Mouse (Mus musculus) forebrain, embryonic 13.5 days (tissue): ENCODE measurements around the gene Cd47. TPM values are rescaled to one million over a fixed set of nuclear protein-coding genes. Genes with fewer than 3 reads are reported as not detected.
A peak's percentile ranks its signal among the peaks of the same experiment; 100 is the strongest.

ENCODE experiments used
- ATAC-seq: fragments of 200-750 bp; cut with Nextera tagmentation; 2 replicates; pipeline ENCODE4 v1.8.0; 2017
- H3K27ac ChIP-seq: fragments of 300-500 bp; sonication (generic); 2 replicates; pipeline ENCODE4 v1.5.1; 2015; ENCODE audit warnings: inconsistent platforms, mild to moderate bottlenecking, moderate library complexity
- H3K27me3 ChIP-seq: fragments of 300-500 bp; sonication (generic); 2 replicates; pipeline ENCODE4 v1.6.1; 2015; ENCODE audit warnings: mild to moderate bottlenecking, inconsistent platforms
- H3K36me3 ChIP-seq: fragments of 300-500 bp; sonication (generic); 2 replicates; pipeline ENCODE4 v1.6.1; 2015; ENCODE audit warnings: mild to moderate bottlenecking, inconsistent platforms; ENCODE audit not compliant: poor library complexity, severe bottlenecking
- H3K4me1 ChIP-seq: fragments of 300-500 bp; sonication (generic); 2 replicates; pipeline ENCODE4 v1.6.1; 2015; ENCODE audit warnings: inconsistent platforms
- H3K4me2 ChIP-seq: fragments of 300-500 bp; sonication (generic); 2 replicates; pipeline ENCODE4 v1.6.1; 2015; ENCODE audit warnings: inconsistent platforms, mild to moderate bottlenecking, moderate library complexity
- H3K4me3 ChIP-seq: fragments of 300-500 bp; sonication (generic); 2 replicates; pipeline ENCODE4 v1.5.1; 2015; ENCODE audit warnings: mild to moderate bottlenecking, inconsistent platforms
- H3K9ac ChIP-seq: fragments of 300-500 bp; sonication (generic); 2 replicates; pipeline ENCODE4 v1.6.1; 2015; ENCODE audit warnings: mild to moderate bottlenecking, inconsistent platforms
- H3K9me3 ChIP-seq: fragments of 300-500 bp; sonication (generic); replicated peaks from 2 replicates; pipeline ENCODE4 v1.6.1; 2016; ENCODE audit warnings: inconsistent platforms
- WGBS: fragments of 180-500 bp; shearing (Covaris S2); methylation state at CpG from one replicate; pipeline ENCODE4 v1.1.7; 2015; 5-methylcytosine and 5-hydroxymethylcytosine counted together
- polyA plus RNA-seq: library from polyadenylated mRNA; unstranded; fragments of >200 nt; fragmentation: Nextera tagmentation; extraction: Ambion mirVana; gene quantifications from 2 replicates; pipeline ENCODE4 v1.2.1, GENCODE M21; 2015

The Cd47 gene
- polyA plus RNA-seq: 72.9 and 80.4 TPM in 2 replicates

DNA sequence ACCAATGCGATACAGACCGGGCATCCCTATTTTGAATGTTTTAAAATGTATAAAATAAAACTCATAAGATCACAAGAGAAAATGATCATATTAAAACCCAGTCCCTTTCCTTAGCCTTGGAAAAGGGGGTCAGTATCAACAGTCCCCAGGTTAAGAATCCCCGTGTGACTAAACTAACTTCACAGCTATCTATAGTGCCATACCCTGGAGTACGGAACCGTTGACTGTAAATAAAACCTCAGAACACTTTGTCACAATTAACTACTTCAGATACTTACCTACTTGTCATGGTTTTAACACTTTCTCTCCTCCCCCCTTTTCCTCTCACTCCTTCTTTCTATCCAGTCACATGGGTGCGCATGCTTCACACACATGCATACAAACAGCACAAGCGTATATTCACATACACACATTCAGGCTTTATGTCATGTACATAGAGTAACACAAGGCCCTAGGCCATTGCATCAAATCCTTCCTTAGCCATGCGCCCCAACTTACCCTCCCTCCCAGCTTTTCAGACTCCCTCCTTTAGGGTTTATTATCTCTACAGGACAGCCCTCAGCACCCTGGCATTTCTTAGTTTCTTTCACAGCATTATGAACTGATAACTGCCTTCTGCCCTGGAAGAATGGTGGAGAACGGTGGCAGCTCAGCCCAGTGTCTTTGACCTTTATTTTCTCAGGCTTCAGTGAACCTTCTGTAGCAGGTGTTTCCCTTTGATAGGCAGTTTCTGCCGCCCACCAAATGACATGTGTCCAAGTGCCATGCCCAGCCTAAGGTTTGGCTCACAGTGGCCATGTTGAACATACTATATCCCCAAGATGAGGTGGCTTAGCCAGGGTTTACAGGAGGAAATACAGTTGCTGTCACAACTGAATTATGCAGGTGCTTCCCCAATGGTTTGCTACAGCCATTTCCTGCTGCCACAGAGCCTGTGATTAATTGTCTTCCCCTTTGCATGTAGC, at the start of gene Cd47:
Gene Cd47, plus strand, starts transcription at position 937 of the 965 bp plus-strand sequence.
- H3K9ac ChIP-seq: no peak within 1 kb of the TSS
- 86% methylated on average over 10 of the region's 10 CpGs for whole genome bisulfite sequencing
- no peak within 1 kb of the TSS for H3K27ac ChIP-seq
- no peak for ATAC-seq
- no peaks in the 10 kb centered on the region for H3K36me3 ChIP-seq
- no peak within 1 kb of the TSS for H3K4me2 ChIP-seq
- no peaks in the 10 kb centered on the region for H3K9me3 ChIP-seq
- H3K27me3 ChIP-seq: no peaks in the 10 kb centered on the region
- peaks cover 15% of the 10 kb centered on the region for H3K4me1 ChIP-seq
- no peak within 1 kb of the TSS for H3K4me3 ChIP-seq

DNA sequence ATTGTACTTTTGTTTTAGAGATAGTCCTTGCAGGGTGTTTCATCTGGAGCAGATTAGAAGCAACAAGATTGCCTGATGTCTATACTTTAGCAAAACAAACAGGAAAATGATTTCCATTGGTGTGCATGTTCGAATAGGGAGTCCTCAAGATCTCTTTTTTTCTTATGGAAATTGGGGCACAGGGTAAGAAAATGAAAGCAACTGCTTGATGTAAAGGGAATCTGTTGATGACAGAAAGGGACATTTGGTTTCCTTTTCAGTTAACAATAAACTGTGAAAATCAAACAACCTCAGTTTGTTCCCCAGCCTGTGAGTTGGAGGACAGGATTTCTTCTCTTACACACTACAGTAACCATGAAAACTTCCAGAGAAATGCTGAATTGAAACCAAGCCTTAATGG, 47.4 kb upstream of the Cd47 start:
- ATAC-seq: no peak; the same call in 1 of the 2 replicates

DNA sequence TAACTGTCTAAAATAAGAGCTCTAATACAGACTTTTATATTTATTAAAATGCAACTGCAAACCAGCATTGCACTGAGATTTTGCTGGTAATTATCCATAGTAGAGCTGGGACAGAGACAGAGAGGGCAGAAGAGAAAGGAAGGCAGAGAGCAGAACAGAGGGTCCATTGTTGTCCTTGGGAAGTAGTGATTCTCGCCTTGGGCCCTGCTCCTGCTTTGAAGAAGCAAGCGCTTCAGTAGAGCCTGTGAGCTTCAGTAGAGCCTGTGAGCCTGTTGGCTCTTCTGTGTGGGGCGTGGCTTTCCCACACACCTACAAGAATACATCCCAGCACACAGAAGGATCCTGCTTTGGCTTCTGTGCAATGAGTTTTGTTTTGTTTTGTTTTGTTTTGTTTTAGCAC, 47.0 kb upstream of the Cd47 start:
- Histone ChIP-seq H3K9ac (no peak overlapping the region), H3K4me2 (no peak overlapping the region), H3K27me3 (no peaks in the 10 kb centered on the region), H3K4me1 (peaks cover 14% of the 10 kb centered on the region), H3K4me3 (no peak overlapping the region), H3K27ac (no peak overlapping the region; the same call in 1 of the 2 replicates), H3K36me3 (no peaks in the 10 kb centered on the region), H3K9me3 (no peaks in the 10 kb centered on the region)
- peak; percentile 71 for ATAC-seq
- 11% methylated on average over 3 of the region's 3 CpGs for WGBS

More for the DNA sequence above, 47.4 kb upstream of the Cd47 start:
- Histone ChIP-seq H3K4me1 (peaks cover 14% of the 10 kb centered on the region), H3K9ac (no peak overlapping the region), H3K4me2 (no peak overlapping the region), H3K4me3 (no peak overlapping the region), H3K36me3 (no peaks in the 10 kb centered on the region), H3K27ac (no peak overlapping the region; the same call in 1 of the 2 replicates), H3K27me3 (no peaks in the 10 kb centered on the region), H3K9me3 (no peaks in the 10 kb centered on the region)
- 27% methylated on average over 1 of the region's 1 CpGs for WGBS

DNA sequence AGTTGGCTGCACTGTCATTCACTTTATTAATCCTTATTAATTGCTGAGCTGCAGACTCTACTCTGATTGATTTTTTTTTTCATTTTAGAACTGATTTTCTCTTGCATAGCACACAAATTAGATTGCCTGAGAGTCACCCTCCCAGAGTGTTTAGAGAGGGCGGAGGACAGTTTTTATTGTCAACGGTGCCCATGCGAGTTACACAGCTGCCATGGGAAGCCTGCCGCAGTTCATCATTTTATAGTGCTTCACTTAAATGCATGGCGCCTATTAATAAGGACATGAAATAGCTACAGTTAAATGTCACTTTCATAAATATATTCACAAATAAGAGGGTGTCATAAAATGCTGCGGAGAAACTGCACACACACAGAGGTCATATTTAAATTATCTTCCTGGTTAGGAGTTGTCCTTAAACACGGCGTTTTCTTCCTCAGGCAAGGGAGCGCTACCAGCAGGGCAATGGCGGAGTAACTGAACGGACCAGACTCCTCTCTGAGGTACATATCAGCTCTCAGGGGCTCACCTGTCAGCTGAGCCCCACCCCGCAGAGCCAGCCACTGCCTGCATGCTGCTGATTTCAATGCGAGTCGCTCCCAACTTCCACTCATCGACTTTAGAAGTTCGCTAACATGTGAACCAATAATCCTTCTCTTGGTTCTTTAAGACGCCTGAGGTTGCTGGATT, 39.7 kb upstream of the Cd47 start:
- Histone ChIP-seq H3K36me3 (peaks cover 7% of the 10 kb centered on the region; the same call in 1 of the 2 replicates), H3K27me3 (no peaks in the 10 kb centered on the region), H3K4me1 (no peaks in the 10 kb centered on the region), H3K4me2 (no peak overlapping the region), H3K27ac (no peak overlapping the region), H3K9ac (no peak overlapping the region), H3K9me3 (no peaks in the 10 kb centered on the region), H3K4me3 (no peak overlapping the region)
- 86% methylated on average over 17 of the region's 17 CpGs for WGBS
- ATAC-seq: no peak

DNA sequence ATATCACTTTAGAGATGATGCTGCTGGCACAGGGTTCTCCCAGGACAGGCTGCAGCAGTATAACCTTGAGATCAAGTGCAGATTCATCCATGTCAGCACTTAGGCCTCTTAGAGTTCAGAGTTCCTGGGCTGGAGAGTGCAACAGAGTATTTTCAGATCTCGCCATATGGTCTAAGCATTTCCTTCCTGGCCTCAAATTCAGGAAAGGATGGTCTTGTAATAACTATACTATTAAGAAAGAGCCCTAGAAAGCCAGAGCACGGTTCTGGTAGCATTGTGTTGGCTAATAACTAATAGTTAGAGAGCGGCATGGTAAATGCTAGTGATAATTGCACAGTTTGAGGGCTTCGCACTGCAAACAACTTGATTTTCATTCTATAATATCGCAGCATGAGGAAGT, 38.4 kb upstream of the Cd47 start:
- Histone ChIP-seq H3K36me3 (peaks cover 7% of the 10 kb centered on the region; the same call in 1 of the 2 replicates), H3K4me3 (no peak overlapping the region), H3K9ac (no peak overlapping the region), H3K9me3 (no peaks in the 10 kb centered on the region), H3K27ac (no peak overlapping the region), H3K4me2 (no peak overlapping the region), H3K4me1 (no peaks in the 10 kb centered on the region), H3K27me3 (no peaks in the 10 kb centered on the region)
- 88% methylated on average over 5 of the region's 5 CpGs for WGBS
- no peak for ATAC-seq

GRCm38 (mm10) chr16:49766326-49766725, 34.0 kb upstream of the Cd47 start:
- H3K9me3 ChIP-seq: no peaks in the 10 kb centered on the region
- H3K27ac ChIP-seq: no peak overlapping the region
- no peak overlapping the region for H3K9ac ChIP-seq
- H3K4me3 ChIP-seq: no peak overlapping the region
- WGBS: 65% methylated on average over 3 of the region's 3 CpGs
- H3K36me3 ChIP-seq: peaks cover 7% of the 10 kb centered on the region; the same call in 1 of the 2 replicates
- no peaks in the 10 kb centered on the region for H3K4me1 ChIP-seq
- no peak overlapping the region for H3K4me2 ChIP-seq
- no peaks in the 10 kb centered on the region for H3K27me3 ChIP-seq
- ATAC-seq: no peak; the same call in 1 of the 2 replicates

DNA sequence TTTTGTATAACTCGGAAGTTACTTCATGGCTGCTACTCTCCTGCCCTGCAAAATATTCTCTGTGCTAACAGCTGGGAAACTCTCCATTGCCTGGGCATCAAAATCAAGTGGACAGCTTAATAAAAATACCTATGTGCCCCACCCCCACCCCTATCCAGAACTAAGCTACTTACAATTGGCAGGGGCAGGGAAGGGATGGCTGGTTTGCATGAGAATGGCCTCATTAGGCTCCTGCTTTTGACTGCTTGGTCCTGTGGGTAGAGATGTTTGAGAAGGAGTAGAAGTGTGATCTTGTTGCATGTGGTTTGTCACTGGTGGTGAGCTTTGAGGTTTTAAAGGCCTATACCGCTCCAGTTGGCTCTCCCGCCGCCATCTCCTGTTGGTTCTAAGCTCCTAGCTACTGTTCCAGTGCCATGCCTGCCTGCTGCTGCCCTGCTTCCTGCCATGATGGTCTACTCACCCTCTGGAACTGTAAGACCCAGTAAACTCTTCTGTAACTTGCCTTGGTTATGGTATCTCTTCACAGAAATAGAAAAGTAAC, 31.8 kb upstream of the Cd47 start:
- no peaks in the 10 kb centered on the region for H3K9me3 ChIP-seq
- H3K4me2 ChIP-seq: no peak overlapping the region
- WGBS: 82% methylated on average over 4 of the region's 4 CpGs
- H3K4me1 ChIP-seq: no peaks in the 10 kb centered on the region
- peaks cover 7% of the 10 kb centered on the region; the same call in 1 of the 2 replicates for H3K36me3 ChIP-seq
- H3K27me3 ChIP-seq: no peaks in the 10 kb centered on the region
- no peak overlapping the region for H3K4me3 ChIP-seq
- H3K27ac ChIP-seq: no peak overlapping the region
- no peak overlapping the region for H3K9ac ChIP-seq
- ATAC-seq: no peak

DNA sequence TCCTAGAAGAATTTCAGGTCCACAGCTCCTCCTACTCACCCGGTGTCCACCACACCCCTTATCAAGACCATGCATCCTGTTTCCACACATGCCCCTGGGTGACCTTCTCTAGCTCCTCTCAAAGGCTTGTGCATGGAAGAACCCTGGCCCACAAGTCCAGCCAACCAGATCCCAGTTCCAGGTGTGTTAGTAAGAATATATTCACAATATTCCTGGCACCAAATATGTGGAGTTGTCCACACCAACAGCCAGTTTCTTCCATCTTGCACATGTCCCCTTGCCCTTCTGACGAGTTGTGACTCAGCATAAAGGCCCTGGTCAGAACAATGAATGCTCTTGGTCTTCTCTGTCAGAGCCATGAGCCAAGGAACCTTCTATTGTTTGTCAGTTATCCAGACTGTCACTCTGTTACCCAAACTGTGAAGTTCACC, 30.5 kb upstream of the Cd47 start:
- H3K9ac ChIP-seq: no peak overlapping the region

GRCm38 (mm10) chr16:49770320-49771189, 29.8 kb upstream of the Cd47 start:
- Histone ChIP-seq H3K4me1 (no peaks in the 10 kb centered on the region), H3K36me3 (no peaks in the 10 kb centered on the region), H3K9me3 (no peaks in the 10 kb centered on the region), H3K4me3 (no peak overlapping the region), H3K27me3 (no peaks in the 10 kb centered on the region), H3K4me2 (no peak overlapping the region), H3K9ac (no peak overlapping the region), H3K27ac (no peak overlapping the region)
- no peak for ATAC-seq
- WGBS: 93% methylated on average over 12 of the region's 12 CpGs

More for the DNA sequence above, 30.5 kb upstream of the Cd47 start:
- Histone ChIP-seq H3K4me2 (no peak overlapping the region), H3K27ac (no peak overlapping the region), H3K27me3 (no peaks in the 10 kb centered on the region), H3K9me3 (no peaks in the 10 kb centered on the region), H3K4me3 (no peak overlapping the region), H3K36me3 (no peaks in the 10 kb centered on the region), H3K4me1 (no peaks in the 10 kb centered on the region)
- ATAC-seq: no peak
- WGBS: 79% methylated on average over 2 of the region's 2 CpGs

DNA sequence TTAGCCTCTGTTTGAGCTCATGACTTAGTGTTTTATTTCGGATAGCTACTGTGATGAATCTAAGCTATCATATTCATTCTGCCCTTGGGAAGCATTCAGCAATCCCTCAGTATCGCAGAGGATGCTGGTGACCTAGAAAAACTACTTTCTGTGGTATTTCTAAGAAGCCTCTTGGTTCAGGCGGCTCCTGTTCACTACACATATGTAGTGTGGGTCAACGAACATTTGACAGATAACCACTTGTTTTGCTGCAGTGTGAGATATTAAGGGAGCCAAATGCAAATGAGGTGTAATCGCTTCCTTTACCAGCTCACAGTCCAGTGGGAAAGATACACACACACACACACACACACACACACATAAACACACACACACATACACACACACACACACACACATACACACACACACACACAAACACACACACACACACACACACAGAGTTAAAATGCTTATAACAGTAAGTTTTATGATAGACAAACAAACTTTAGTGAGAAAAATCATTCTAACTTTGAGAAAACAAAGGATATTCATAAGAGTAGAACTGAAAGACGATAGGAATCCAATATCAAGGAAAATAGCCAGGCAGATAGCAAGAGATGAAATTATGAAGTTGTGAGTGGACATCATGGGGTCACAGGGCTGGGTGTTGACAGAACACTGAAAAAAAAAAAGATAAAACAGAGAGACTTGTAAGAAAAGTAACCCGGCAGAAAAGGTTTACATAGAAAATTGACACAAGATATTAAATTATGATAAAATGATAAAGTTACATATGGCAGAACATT, 28.5 kb upstream of the Cd47 start:
- 86% methylated on average over 7 of the region's 7 CpGs for WGBS
- H3K27me3 ChIP-seq: no peaks in the 10 kb centered on the region

DNA sequence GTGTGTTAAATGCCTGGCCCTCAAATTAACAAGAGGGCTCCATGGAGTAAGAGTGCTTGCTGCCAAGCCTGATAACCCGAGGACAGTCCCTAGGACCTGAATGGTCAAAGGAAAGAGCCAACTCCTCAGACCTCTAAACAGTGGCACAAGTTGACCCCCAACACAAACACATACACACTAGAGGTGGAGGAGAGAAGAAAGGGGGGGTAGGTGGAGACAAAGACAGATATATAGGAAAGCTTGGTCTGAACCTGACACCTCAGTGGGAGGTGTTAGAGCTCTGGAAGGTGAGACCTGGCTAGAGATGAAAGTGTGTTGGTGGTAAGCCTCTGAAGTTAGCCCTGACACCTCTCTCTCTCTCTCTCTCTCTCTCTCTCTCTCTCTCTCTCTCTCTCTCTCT, 27.8 kb upstream of the Cd47 start:
- Histone ChIP-seq H3K9ac (no peak overlapping the region), H3K9me3 (no peaks in the 10 kb centered on the region), H3K4me1 (no peaks in the 10 kb centered on the region), H3K36me3 (no peaks in the 10 kb centered on the region), H3K4me3 (no peak overlapping the region), H3K27me3 (no peaks in the 10 kb centered on the region), H3K27ac (no peak overlapping the region), H3K4me2 (no peak overlapping the region)
- 81% methylated on average over 1 of the region's 1 CpGs for WGBS
- ATAC-seq: no peak

More for the DNA sequence above, 28.5 kb upstream of the Cd47 start:
- H3K4me1 ChIP-seq: no peaks in the 10 kb centered on the region
- no peak overlapping the region for H3K9ac ChIP-seq
- H3K9me3 ChIP-seq: no peaks in the 10 kb centered on the region
- no peak overlapping the region for H3K4me3 ChIP-seq
- H3K27ac ChIP-seq: no peak overlapping the region
- no peak for ATAC-seq
- no peaks in the 10 kb centered on the region for H3K36me3 ChIP-seq
- H3K4me2 ChIP-seq: no peak overlapping the region
